Mouse (Mus musculus) liver, postnatal 0 days (tissue): Measurements from ENCODE around the gene Rplp2. TPM values are rescaled to one million over a fixed set of nuclear protein-coding genes. Genes with fewer than 3 reads are reported as not detected.

ENCODE experiments used
- ATAC-seq: fragments of 200-750 bp; cut with Nextera tagmentation; 2 replicates; pipeline ENCODE4 v1.8.0; 2017; ENCODE audit warnings: mild to moderate bottlenecking, moderate library complexity
- DNase-seq: peaks from one replicate; pipeline ENCODE4 v3.0.0-alpha.2; 2016
- H3K27ac ChIP-seq: fragments of 300-500 bp; sonication (generic); 2 replicates; pipeline ENCODE4 v1.5.1; 2014; ENCODE audit warnings: antibody characterized with exemption, moderate library complexity, mild to moderate bottlenecking, low read depth
- H3K27me3 ChIP-seq: fragments of 300-500 bp; sonication (generic); 2 replicates; pipeline ENCODE4 v1.6.1; 2014; ENCODE audit warnings: low read length, control low read depth, mixed read lengths; ENCODE audit not compliant: insufficient read depth
- H3K36me3 ChIP-seq: fragments of 300-500 bp; sonication (generic); replicated peaks from 2 replicates; pipeline ENCODE4 v1.6.1; 2014; ENCODE audit warnings: mild to moderate bottlenecking, control low read depth, low read length, moderate library complexity, mixed read lengths; ENCODE audit not compliant: insufficient read depth
- H3K4me1 ChIP-seq: fragments of 300-500 bp; sonication (generic); 2 replicates; pipeline ENCODE4 v1.6.1; 2014; ENCODE audit warnings: antibody characterized with exemption, mild to moderate bottlenecking, control low read depth; ENCODE audit not compliant: insufficient read depth
- H3K4me2 ChIP-seq: fragments of 300-500 bp; sonication (generic); 2 replicates; pipeline ENCODE4 v1.6.1; 2014; ENCODE audit warnings: low read depth, mild to moderate bottlenecking, low read length, moderate library complexity, mixed read lengths
- H3K4me3 ChIP-seq: fragments of 300-500 bp; sonication (generic); 2 replicates; pipeline ENCODE4 v1.5.1; 2014; ENCODE audit warnings: low read depth, low read length
- H3K9ac ChIP-seq: fragments of 300-500 bp; sonication (generic); replicated peaks from 2 replicates; pipeline ENCODE4 v1.6.1; 2014; ENCODE audit warnings: mild to moderate bottlenecking, moderate library complexity
- H3K9me3 ChIP-seq: fragments of 300-500 bp; sonication (generic); 2 replicates; pipeline ENCODE4 v1.6.1; 2016; ENCODE audit warnings: mild to moderate bottlenecking, control low read depth, low read length, mixed read lengths
- CTCF ChIP-seq: sonication (generic); IDR thresholded peaks from 2 replicates; pipeline ENCODE4 v1.5.1; 2016; ENCODE audit warnings: antibody characterized with exemption, low read depth
- EP300 ChIP-seq: IDR thresholded peaks from 2 replicates; pipeline ENCODE4 v1.6.1; 2016; ENCODE audit warnings: antibody characterized with exemption, low read depth, mild to moderate bottlenecking
- WGBS: fragments of 180-500 bp; shearing (Covaris S2); extraction: QIAGEN DNeasy Blood & Tissue Kit; methylation state at CpG from one replicate; pipeline ENCODE4 v1.1.7; 2014; ENCODE audit not compliant: insufficient replicate concordance; 5-methylcytosine and 5-hydroxymethylcytosine counted together
- polyA plus RNA-seq: library from polyadenylated mRNA; unstranded; fragments of >200 nt; fragmentation: Nextera tagmentation; extraction: Ambion mirVana; gene quantifications from 2 replicates; pipeline ENCODE4 v1.2.1, GENCODE M21; 2015

The Rplp2 gene
- polyA plus RNA-seq, 1 experiment from 2014 or later: 861 TPM

GRCm38 (mm10) chr7:141454967-141455551 lies 7.9 kb downstream of the Rplp2 start, which contains the start of gene Pnpla2:
TSS of gene Pnpla2 (plus strand) at chr7:141455198.
- under 1% methylated on average over 45 of the region's 45 CpGs for WGBS
- Histone ChIP-seq H3K4me1 (peaks cover 25% of the 10 kb centered on the region), H3K27ac (peak within 1 kb of the TSS; percentile 99), H3K9ac (peak within 1 kb of the TSS; percentile 90), H3K9me3 (no peaks in the 10 kb centered on the region), H3K36me3 (peaks cover 37% of the 10 kb centered on the region), H3K27me3 (no peaks in the 10 kb centered on the region), H3K4me2 (peak within 1 kb of the TSS; percentile 93), H3K4me3 (peak within 1 kb of the TSS; percentile 77)
- ATAC-seq: peak; percentile 86
- DNase-seq: peak; percentile 99
- TF ChIP-seq EP300: peak; percentile 22; the same call in 1 of the 2 replicates
- peak; percentile 48 for TF ChIP-seq CTCF

- TF ChIP-seq CTCF (no peak), EP300 (peak; percentile 82)
- peaks cover 2% of the 10 kb centered on the region; the same call in 1 of the 2 replicates for H3K27me3 ChIP-seq
- peak overlapping the region; percentile 90 for H3K9ac ChIP-seq
- H3K27ac ChIP-seq: peak overlapping the region; percentile 99
- peaks cover 25% of the 10 kb centered on the region for H3K4me1 ChIP-seq
- 3% methylated on average over 23 of the region's 23 CpGs for WGBS
- peak; percentile 81 for DNase-seq
- no peaks in the 10 kb centered on the region for H3K9me3 ChIP-seq
- peak; percentile 60 for ATAC-seq
- peak overlapping the region; percentile 77 for H3K4me3 ChIP-seq
- H3K36me3 ChIP-seq: peaks cover 38% of the 10 kb centered on the region
- peak overlapping the region; percentile 93 for H3K4me2 ChIP-seq
Observed at GRCm38 (mm10) chr7:141455610-141456314, 8.6 kb downstream of the Rplp2 start.

- H3K4me1 ChIP-seq: peaks cover 28% of the 10 kb centered on the region
- no peaks in the 10 kb centered on the region for H3K9me3 ChIP-seq
- H3K27me3 ChIP-seq: peaks cover 10% of the 10 kb centered on the region
- 77% methylated on average over 6 of the region's 6 CpGs for WGBS
- DNase-seq: no peak
- H3K4me2 ChIP-seq: peak overlapping the region; percentile 93
- H3K27ac ChIP-seq: peak overlapping the region; percentile 99; the same call in 1 of the 2 replicates
- TF ChIP-seq CTCF: no peak
- TF ChIP-seq EP300: no peak
- peak overlapping the region; percentile 90 for H3K9ac ChIP-seq
- peaks cover 33% of the 10 kb centered on the region for H3K36me3 ChIP-seq
- no peak for ATAC-seq
- peak overlapping the region; percentile 77 for H3K4me3 ChIP-seq
Observed at GRCm38 (mm10) chr7:141456739-141457138, 9.6 kb downstream of the Rplp2 start.

GRCm38 (mm10) chr7:141457236-141457635 lies 10.1 kb downstream of the Rplp2 start:
- H3K9ac ChIP-seq: no peak overlapping the region
- H3K9me3 ChIP-seq: no peaks in the 10 kb centered on the region
- peaks cover 15% of the 10 kb centered on the region for H3K27me3 ChIP-seq
- no peak for TF ChIP-seq CTCF
- no peak for TF ChIP-seq EP300
- 87% methylated on average over 14 of the region's 14 CpGs for WGBS
- peaks cover 29% of the 10 kb centered on the region for H3K36me3 ChIP-seq
- no peak overlapping the region for H3K27ac ChIP-seq
- H3K4me1 ChIP-seq: peaks cover 30% of the 10 kb centered on the region
- no peak for ATAC-seq
- no peak for DNase-seq
- no peak overlapping the region for H3K4me3 ChIP-seq
- H3K4me2 ChIP-seq: peak overlapping the region; percentile 93; the same call in 1 of the 2 replicates

- DNase-seq: peak; percentile 82
- Histone ChIP-seq H3K9me3 (no peaks in the 10 kb centered on the region), H3K36me3 (peaks cover 29% of the 10 kb centered on the region), H3K4me2 (no peak overlapping the region), H3K27me3 (peaks cover 23% of the 10 kb centered on the region), H3K9ac (no peak overlapping the region), H3K4me3 (no peak overlapping the region), H3K4me1 (peaks cover 30% of the 10 kb centered on the region), H3K27ac (no peak overlapping the region)
- TF ChIP-seq EP300: no peak
- peak; percentile 75 for TF ChIP-seq CTCF
- ATAC-seq: no peak
- WGBS: 80% methylated on average over 15 of the region's 15 CpGs
Observed at GRCm38 (mm10) chr7:141457986-141458660, 11.0 kb downstream of the Rplp2 start.

- Histone ChIP-seq H3K36me3 (peaks cover 29% of the 10 kb centered on the region), H3K27ac (no peak overlapping the region), H3K4me1 (peaks cover 30% of the 10 kb centered on the region), H3K9ac (no peak overlapping the region), H3K9me3 (no peaks in the 10 kb centered on the region), H3K4me2 (no peak overlapping the region), H3K4me3 (no peak overlapping the region), H3K27me3 (peaks cover 29% of the 10 kb centered on the region)
- WGBS: 88% methylated on average over 11 of the region's 11 CpGs
- ATAC-seq (no peak), DNase-seq (no peak)
- TF ChIP-seq CTCF (no peak), EP300 (no peak)
Observed at GRCm38 (mm10) chr7:141458661-141459060, 11.5 kb downstream of the Rplp2 start.
